Mouse (Mus musculus): ENCODE measurements around the gene Cdk14.

Gene Cdk14

DNA sequence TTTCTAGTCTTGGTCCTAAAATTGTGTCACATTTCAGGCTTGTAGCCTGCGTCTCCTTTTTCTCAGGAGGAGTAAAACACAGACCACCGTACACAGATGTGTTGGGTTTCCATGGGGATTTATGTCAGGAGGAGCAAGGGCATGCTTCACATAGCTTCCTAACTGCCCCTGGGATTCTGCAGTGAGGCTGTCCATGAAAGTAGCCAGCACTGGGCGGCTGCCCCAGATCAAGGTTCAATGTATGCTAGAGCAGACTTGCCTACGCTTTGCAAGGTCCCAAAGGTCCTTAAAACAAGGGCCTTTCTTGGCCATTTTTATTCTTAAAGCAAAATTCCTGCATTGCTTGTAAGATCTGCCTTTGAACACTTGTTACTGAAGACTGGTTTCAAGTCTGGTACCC, 614.9 kb downstream of the Cdk14 start:
- no peak for DNase-seq (ENCODE audit: low read depth, low spot score)

GRCm38 (mm10) chr5:4803708-4804107, 616.4 kb downstream of the Cdk14 start:
- no peak for DNase-seq (ENCODE audit: low read depth, low spot score)

- DNase-seq (ENCODE audit: low read depth, low spot score), result no peak
Measured at GRCm38 (mm10) chr5:4801971-4802370, 618.1 kb downstream of the Cdk14 start.

DNA sequence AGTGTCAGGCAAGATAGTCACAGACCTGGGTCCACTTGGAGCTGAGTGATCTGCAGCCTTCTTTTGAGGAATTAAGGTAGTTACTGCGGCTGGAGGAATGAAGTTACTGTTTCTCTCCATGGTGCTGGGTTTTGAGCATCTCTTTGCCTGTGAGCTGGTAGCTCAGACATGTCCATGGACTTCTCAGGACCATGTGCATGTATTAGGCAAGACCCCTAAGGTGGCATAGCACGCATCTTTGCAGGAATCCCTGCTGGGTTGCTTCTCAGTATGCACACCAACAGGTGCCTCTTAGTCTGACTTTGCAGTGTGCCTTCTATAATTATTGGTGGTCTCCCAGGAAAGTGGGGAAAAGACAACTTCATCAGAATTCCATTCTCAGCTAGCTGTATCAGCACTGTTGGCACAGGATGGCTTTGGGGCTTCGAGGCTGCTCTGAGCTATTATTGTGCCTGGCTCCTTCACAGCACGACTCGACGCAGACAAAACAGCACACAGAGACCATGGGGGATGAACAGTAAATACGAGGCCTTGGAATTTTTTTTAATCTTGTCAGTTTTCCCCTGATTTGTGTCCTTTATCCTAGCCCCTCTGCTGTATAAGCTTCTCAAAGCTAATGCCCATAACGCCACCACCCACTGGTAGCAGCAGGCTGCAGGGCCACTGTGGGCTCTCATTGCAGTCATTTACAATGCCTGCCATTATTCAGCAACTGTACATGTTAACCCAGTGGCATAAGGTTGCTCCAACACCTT, 618.8 kb downstream of the Cdk14 start:
- no peak for DNase-seq (ENCODE audit: low read depth, low spot score)

DNA sequence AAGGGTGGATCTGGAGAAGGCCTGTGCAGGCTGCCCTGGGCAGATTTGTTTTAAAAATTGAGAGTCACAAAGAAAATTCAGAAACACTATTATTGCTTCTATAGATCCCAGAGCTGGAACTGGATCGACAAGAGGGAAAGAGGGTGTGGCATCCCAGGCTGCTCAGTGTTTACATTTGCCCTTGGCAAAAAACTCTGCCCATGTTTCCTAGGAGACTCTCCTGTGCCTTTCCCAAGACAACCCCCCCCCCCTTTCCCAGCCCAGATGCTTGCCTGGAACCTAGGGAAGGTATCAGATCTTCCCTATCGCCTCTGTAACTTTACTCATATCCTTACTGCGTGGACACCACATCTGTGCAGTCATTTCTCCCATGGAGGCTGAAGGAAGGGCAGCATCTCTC, 628.9 kb downstream of the Cdk14 start:
- no peak for DNase-seq (ENCODE audit: low read depth, low spot score)

DNA sequence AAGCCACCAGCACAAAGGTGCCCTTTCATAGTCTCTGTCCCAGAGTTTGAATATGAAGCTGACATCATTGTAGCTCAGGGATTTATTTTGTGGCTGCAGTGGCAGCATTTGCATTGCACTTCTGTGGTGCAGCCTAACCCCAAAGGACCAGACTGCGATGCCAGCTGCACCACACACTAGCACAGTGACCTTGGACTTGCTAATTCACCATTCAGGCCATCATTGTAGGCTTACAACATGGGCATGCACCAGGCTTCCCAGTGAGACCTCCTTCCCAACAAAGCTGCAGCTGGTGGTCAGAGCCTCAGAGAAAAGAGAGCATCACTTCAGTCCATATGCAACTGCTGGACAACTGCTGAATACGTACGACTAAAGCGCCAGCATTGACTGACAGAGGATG, 629.8 kb downstream of the Cdk14 start:
- no peak for DNase-seq (ENCODE audit: low read depth, low spot score)

DNA sequence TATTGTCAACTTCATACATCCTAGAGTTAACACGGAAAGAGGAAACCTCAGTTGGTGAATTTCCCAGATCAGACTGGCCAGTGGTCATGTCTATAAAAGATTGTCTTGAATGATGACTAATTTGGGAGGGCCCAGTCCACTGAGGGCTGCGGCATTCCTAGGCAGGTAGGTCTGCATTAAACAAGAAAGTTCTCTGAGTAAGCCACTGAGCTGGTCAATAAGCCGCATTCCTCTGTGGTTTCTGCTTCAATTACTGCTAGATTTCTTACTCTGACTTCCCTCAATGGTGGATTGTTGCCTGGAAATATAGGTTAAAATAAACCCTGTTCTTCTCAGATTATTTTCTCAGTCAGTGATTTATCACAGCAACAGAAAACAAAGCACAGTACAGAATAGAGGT, 631.6 kb downstream of the Cdk14 start:
- DNase-seq (ENCODE audit: low read depth, low spot score), result no peak

GRCm38 (mm10) chr5:4786816-4787215, 633.3 kb downstream of the Cdk14 start:
- no peak for DNase-seq (ENCODE audit: low read depth, low spot score)

DNA sequence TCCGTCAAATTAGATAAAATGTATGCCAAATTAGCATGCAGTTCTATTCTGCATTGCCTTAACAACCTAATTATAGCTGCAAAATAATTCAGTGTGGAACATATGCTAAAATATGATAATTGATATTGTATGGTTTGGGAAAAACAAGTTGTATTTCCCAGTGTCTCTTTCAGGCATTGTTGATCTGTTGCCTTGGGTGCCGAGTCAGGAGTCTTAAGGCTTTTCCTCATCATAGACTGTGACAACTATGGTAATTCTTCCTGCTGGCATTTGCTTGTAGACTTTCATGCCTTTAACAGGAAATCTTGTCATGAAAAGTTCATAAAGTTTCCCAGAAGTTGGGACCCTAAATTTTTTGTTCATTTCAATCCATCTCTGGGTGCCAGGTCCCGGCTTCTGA, 641.8 kb downstream of the Cdk14 start:
- no peak for DNase-seq (ENCODE audit: low read depth, low spot score)

GRCm38 (mm10) chr5:4776495-4776894, 643.6 kb downstream of the Cdk14 start:
- no peak for DNase-seq (ENCODE audit: low read depth, low spot score)

DNA sequence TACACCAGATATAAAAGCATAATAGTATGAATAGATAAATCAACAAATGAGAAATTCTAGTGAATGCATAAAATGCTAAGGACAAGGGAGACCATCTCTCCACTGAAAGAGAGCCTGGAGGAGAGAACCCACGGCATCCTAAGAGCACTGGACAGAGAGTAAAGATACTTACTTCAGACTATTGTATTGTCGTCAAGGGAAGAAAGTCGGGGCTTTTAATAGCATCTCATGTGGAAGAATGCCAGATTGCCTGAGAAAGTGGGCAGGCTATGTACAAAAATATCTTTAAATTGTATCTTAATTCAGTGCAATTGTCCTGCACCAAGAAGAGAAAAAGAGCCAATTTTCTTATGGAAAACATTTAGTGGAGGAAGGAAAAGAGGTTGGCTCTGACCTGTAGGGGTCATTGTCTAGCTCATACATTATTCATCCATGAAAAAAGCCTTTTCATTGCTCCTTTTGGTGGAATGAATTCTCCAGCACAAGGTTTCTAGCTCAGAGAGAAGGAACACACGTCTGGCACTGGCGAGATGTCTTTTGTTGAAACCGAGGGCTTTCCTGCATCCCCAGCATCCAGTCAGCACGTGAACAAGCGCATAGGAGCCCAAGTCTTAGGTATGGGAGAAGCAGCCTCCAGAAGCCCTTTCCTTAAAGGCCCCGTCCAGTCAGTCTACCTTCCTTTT, 646.9 kb downstream of the Cdk14 start:
- DNase-seq (ENCODE audit: low read depth, low spot score), result no peak

DNA sequence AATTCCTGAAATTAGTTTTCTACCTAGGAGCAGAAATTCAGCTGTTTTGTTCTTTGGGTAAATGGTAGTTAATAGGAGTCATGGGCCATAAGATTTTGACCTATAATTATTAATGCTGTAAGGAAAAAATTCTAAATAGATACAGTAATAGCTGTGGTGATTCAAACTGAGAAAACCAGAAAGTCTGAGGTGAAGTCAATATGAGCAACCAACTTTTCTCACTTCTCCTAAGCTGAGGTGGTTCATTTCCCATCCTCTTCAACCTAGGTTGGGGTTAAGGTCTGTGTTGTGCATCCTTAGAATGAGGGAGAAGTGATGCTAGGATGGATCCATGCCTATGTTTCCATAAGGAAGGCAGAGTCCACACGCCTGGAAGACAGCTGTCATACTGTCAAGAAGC, 649.5 kb downstream of the Cdk14 start:
- no peak for DNase-seq (ENCODE audit: low read depth, low spot score)

DNA sequence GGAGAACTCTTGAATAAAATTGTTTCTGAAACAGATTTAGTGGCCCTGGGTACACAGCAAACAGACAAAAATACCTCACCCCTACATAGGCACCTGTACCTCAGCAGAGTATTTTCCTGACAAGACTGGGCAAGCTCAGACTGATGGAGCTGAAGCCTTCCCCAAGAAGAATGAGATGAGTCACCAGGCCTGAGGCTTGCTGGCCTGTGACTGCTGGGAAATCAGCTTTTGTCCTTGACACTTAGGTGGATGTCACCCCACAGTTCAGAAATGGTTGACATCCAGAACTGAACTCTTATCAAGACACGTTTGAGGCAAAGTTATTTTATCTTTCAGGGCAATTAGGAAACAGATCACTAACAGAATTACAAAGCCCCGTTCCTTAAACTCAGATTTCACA, 652.2 kb downstream of the Cdk14 start:
- no peak for DNase-seq (ENCODE audit: low read depth, low spot score)

DNA sequence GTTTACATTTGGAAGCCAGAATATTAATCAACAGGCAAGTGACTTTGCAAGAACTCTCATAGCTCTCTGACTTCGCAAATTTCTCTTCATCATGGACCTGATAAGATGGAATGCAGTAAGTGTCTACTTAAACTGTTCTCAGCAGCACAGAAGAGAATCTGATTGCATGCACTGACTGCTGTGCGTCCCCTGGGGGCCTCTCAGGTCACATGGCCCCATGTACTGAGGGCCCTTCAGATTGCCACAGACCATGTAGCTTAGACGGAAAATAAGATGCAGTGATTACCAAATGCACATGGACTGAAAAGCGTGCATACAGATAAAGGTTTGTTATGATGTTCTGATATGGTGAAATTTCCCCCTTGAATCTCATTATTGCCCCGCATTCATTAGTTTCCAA, 653.4 kb downstream of the Cdk14 start:
- no peak for DNase-seq (ENCODE audit: low read depth, low spot score)

DNA sequence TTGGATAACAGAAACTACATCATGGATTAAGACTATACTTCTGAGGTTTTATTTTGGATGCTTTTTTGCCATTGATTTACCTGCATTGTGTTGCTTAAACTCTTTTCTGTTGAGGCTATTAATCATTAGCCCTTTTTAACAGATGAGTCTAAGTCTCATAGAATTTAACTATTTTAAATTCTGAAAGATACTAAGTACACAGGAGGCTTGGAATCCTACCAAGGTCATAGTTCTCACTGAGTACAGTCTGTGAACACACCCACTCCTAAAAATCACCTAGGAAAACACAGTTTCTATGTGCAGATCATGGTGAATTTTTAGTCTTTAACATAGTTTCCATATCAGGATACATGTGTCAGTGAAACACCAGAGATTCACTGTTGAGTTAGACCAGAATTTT, 658.2 kb downstream of the Cdk14 start:
- DNase-seq (ENCODE audit: low read depth, low spot score), result no peak

DNA sequence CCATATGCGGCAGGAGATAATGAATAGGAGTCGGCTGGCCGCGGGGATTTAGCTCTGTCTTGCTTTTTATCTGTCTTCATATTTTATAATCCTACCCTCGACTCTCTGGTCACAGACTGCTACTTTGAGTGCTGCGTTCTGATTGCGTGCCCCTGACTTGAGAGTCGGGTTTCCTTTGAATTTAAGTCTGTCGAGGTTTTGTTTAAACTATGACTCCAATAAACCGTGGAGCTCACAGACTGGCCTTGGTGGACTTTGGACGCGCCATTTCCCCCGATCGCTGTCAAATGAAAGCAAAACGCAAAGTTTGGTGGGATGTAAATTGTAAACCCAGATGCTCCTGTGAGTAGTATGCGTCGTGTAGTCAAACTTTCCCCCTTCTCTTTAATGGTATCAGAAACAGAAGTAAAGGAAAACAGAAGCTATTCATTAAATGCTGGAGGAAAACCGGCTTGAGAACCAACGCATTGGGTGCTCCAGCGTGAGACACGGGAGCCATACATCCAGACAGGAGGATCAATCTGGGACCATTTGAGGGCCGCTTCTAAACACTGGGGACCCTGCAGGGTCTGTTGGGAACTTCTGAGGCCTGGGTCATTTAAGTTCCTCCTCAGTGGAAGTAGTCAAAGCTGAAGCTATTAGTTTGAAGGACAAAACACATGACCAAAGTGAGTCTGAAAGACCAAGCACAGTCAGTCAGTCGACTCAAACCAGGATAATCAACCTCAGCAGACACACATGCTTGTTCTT, 661.6 kb downstream of the Cdk14 start:
- DNase-seq (ENCODE audit: low read depth, low spot score), result peak; percentile 22

DNA sequence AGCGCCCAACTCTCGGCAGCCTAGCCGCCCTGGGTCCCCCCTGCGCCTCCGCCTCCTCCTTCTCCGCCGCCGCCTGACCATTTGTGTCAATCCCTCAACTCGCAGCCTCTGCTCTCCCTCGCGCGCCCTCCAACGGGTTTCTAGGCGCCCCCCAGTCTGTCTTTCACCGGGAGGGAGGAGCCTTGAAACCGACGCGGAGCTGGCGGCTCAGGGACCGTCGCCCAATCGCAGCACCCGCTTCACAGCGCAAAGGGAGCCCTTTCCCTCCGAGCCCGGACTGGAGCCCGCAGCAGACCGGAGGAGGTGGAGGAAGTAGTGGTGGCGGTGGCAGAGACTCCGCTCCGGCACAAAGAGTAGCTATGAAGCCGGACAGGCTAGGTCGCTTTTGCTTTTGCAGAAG, 662.2 kb downstream of the Cdk14 start, which contains the start of gene Fzd1:
Gene Fzd1 (minus strand): TSS at position 134 of the 400 bp plus-strand sequence.
- peak; percentile 80 for DNase-seq (ENCODE audit: low read depth, low spot score)

- no peak for DNase-seq (ENCODE audit: low read depth, low spot score)
Measured at GRCm38 (mm10) chr5:4756871-4757711, 663.0 kb downstream of the Cdk14 start.

DNA sequence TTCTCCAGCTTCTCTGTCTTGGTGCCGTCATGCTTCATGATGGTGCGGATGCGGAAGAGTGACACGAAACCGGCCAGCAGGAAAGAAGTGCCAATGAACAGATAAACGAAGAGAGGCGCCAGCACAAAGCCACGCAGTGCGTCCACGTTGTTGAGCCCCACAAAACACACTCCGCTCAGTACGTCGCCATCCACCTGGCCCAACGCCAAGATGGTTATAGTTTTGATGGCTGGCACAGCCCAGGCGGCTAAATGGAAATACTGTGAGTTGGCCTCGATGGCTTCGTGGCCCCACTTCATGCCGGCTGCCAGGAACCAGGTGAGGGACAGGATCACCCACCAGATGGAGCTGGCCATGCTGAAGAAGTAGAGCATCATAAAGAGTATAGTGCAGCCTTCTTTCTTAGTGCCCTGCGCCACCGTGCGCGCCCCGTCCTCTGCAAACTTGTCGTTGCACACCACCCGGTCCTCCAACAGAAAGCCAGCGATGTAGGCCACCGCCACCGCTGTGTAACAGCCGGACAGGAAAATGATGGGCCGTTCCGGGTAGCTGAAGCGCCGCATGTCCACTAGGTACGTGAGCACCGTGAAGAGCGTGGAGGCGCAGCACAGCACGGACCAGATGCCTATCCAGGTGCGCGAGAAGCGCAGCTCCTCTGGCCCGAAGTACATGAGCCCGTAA, 664.0 kb downstream of the Cdk14 start:
- no peak for DNase-seq (ENCODE audit: low read depth, low spot score)

GRCm38 (mm10) chr5:4755326-4755725, 664.8 kb downstream of the Cdk14 start:
- no peak for DNase-seq (ENCODE audit: low read depth, low spot score)

DNA sequence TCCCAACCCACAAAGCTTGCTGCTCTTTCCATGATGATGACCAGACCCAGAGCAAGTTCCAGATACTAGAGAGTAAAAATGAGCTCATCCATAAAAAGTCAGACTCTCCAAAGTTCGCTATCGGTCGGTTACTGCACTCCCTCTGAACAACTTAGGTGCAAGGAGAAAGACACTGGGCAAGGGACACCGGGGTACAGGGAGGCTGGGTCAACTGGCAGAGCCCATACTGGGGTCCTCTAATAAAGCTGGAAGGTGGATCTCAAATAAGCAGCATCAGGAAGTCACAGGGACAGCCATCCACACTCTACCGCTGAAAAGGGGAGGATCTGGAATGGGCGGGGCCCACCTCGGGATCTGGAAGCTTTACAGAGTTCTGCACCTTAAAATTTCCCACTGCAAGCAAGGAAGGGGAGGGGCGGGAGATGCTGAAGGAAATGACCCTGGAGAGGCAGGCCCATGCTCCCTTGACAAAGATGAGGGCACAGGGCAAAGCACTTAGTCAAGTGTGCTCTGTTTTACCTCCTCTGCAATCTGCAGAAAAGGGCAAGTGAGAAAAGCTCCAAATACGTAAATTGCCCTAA, 665.3 kb downstream of the Cdk14 start:
- DNase-seq (ENCODE audit: low read depth, low spot score), result no peak

All from telencephalon, adult 2 months (tissue).